Mouse (Mus musculus): ENCODE results near the gene Padi1. TPM values are rescaled to one million over a fixed set of nuclear protein-coding genes. Genes with fewer than 3 reads are reported as not detected.

Gene Padi1
- total RNA-seq, 2 experiments from 2014 or later: not detected

- DNase-seq: no peak
- intact Hi-C loops (cut with DNase I): no loop called here
Observed at GRCm38 (mm10) chr4:140827237-140827636, 18.3 kb downstream of the Padi1 start.

DNA sequence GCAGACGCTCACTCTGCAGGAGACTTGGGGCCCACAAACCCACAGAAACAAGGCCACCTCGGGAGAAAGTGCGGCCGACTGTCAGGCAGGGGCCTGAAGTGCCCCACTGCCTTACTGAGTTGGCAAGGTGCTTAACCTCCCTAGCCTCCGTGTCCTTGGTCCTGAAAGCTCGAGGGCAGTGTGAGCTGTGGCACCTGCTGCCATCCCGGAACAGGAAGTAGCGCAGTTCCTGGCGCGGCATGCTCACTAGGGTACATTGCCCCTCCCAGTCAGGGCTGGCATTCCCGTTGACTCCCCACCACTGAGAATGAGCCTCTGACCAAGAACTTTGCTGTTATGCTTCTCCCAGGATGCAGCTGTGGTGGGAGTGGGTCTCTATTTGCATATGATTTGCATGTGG lies 19.6 kb downstream of the Padi1 start:
- DNase-seq: no peak
- intact Hi-C loops (cut with DNase I): no loop called here

GRCm38 (mm10) chr4:140821988-140822387 lies 23.6 kb downstream of the Padi1 start:
- peak; percentile 29 to 57 for DNase-seq
- intact Hi-C loops (cut with DNase I): loop anchor here (2.0 kb wide), 1 partner anchor 81 kb away; no protein-coding TSS in a partner anchor

DNA sequence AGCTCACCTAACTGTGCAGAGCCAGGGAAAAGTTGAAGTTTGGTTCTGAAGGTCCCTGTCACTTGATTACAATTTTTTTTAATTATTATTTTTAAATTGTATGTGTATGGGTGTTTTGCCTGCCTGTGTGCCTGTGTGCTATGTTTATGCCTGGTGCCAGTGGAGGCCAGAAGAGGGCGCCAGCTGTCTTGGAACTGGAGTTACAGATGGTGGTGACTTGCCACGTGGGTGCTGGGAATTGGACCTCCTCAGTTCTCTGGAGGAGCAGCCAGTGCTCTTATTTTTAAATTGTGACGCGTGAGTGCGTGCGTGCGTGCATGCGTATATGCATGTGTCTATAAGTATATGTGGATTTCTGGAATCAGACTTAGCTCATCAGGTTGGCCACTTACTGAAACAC lies 28.2 kb downstream of the Padi1 start:
- no peak for DNase-seq
- intact Hi-C loops (cut with DNase I): no loop called here

GRCm38 (mm10) chr4:140815996-140816917 lies 29.3 kb downstream of the Padi1 start:
- peak; percentile 15 to 31 for DNase-seq
- intact Hi-C loops (cut with DNase I): no loop called here

- intact Hi-C loops (cut with DNase I): no loop called here
- DNase-seq: no peak
Observed at GRCm38 (mm10) chr4:140815496-140815895, 30.1 kb downstream of the Padi1 start.

- DNase-seq: peak; percentile 26 to 45
- intact Hi-C loops (cut with DNase I): loop anchor here (5.0 kb wide), 1 partner anchor 143 kb away; no protein-coding TSS in a partner anchor
Observed at GRCm38 (mm10) chr4:140814241-140815225, 31.0 kb downstream of the Padi1 start.

DNA sequence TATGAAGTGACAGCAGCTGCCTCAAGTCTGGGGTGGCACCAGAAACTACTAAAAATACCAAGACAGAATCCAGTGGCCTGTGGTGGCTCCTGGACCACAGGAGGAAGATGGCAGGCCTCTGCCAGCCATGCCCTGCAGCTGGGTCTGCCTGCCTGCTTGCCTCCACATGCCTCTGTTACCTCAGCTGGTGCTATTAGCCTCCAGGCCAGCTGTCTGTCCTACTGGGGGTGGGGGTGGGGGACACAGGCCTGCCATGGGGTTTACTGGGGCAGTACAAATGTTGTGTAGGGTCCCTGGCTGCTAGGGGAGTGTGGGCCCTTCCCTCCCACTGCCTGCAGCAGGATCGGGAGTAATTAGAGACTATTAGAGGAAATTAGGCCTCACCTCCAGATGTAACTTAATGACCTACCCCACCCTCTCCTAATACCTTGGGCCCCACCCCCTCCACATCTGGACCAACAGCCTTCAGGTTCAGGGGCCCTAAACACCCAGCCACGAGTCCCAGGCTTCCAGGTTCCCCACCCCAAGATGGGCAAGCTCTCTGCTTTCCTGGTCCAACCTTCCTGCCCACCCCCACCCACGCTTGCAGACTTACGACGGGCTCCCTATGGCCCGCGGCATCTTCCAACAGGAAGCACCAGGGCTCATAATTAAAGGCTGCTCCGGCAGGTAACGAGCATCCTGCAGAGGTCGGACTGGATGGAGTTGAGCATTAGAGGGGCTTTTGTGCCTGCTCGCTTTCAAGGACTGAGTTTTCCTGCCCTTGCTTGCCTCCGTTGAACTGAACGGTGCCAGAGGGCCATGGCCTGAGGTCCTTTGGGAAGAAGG lies 32.0 kb downstream of the Padi1 start:
- intact Hi-C loops (cut with DNase I): loop anchor here (5.0 kb wide), 1 partner anchor 144 kb away; no protein-coding TSS in a partner anchor
- DNase-seq: no peak

DNA sequence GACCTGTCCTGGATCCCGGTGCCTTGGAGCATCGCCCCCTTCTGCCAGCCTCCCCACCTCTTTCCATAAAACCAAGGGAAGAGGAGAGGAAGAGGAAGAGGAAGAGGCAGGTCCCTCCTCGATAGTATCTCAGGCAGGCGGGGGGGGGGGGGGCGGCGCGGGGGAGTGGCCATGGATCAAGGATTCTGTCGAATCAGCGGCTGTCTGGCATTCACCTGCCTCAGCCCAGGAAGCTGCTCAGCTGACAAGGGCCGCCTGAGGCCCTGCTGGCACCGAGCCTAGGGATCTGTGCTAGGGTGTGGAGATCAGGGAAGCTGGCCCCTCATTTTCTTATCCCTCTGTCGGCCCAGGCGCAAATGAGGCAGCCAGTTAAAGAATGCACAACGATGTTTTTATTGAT lies 33.0 kb downstream of the Padi1 start:
- peak; percentile 23 to 43 for DNase-seq

GRCm38 (mm10) chr4:140812191-140812590 lies 33.4 kb downstream of the Padi1 start:
- intact Hi-C loops (cut with DNase I): loop anchor here (5.0 kb wide), 1 partner anchor 145 kb away; no protein-coding TSS in a partner anchor
- DNase-seq: no peak

More for the DNA sequence above, 33.0 kb downstream of the Padi1 start:
- intact Hi-C loops (cut with DNase I): loop anchor here (5.0 kb wide), 1 partner anchor 145 kb away; no protein-coding TSS in a partner anchor

DNA sequence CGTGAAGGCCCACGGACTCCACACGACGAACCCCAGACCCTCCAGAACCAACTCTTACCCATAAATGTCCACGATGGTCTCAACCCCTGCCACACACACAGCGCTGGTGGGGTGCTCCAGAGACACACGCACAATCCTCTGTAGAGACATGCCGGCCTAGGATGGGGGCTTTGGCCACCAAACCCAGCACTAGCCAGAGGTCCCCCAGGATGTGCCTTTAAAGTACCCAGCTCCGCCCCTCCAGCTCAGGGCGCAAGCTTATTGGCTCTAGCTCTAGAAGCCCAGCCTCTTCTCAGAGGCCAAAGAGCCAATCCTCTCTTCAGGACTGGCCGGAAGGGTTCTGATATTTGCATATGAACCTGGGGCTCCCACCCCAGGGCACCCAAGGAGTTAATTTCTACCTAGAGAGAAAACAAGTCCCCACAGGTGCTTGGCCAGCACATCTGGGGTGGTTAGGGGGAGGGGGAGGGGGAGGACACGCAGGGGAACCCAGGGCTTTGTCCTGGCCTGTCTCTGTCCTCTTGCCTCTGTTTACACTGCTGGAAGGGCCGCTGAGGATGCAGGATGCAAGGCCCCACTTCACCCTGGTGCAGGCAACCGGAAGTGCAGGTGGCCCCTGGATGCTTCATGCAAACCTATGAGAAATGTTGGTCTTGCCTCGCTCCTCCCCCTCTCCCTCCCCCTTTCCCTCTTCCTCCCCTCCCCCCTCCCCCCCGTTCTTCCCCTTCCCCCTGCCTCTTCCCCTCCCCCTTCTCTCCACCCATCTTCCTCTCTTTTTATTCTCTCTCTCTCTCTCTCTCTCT lies 34.9 kb downstream of the Padi1 start, which contains the start of gene Padi3:
Gene Padi3 (minus strand): TSS at position 191 of the 803 bp plus-strand sequence.
- intact Hi-C loops (cut with DNase I): loop anchor here (5.0 kb wide), 1 partner anchor 147 kb away; no protein-coding TSS in a partner anchor
- no peak for DNase-seq

GRCm38 (mm10) chr4:140809118-140809517 lies 36.5 kb downstream of the Padi1 start:
- intact Hi-C loops (cut with DNase I): no loop called here
- DNase-seq: peak; percentile 7 to 24

DNA sequence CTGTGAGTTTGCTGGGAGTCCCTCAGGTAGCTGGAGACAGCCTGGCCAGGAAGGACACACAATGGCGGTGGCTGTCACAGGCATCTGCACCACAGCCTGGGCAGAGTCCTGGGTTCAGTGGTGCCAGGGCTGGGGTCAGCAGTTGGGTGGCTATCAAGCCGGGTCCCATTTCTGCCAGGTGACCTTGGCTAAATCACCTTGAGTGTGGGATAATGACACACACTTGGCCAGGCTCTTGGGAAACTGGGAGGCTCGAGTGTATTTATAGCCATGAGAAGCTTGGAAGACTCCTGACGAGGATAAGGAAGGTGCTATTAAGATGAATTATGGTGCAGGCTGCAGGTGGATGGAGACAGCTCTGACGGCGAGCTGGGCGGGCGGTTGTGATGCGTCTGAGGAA lies 41.0 kb downstream of the Padi1 start:
- DNase-seq: no peak
- intact Hi-C loops (cut with DNase I): no loop called here

- DNase-seq: no peak
- intact Hi-C loops (cut with DNase I): no loop called here
Observed at GRCm38 (mm10) chr4:140801364-140801763, 44.2 kb downstream of the Padi1 start.

DNA sequence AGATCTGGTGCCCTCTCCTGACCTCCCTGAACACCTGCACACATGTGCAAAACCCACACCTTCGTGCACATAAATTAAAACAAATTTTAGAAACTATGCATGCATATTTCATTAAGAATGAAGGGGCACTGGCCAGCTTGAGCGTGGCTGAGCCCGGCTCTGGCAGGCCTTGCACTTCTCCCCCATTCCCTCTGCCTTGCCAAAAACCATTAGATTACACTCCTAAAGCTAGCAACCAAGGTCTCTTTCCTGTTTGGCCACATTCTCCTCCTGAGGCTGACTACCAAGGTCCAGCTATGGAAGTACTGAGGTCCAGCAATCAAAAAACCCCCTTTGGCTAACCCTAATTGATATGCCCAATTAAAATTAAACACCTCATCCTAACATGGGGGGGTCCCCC lies 48.8 kb downstream of the Padi1 start:
- DNase-seq: no peak
- intact Hi-C loops (cut with DNase I): no loop called here

GRCm38 (mm10) chr4:140794678-140795077 lies 50.9 kb downstream of the Padi1 start:
- intact Hi-C loops (cut with DNase I): no loop called here
- DNase-seq: no peak

DNA sequence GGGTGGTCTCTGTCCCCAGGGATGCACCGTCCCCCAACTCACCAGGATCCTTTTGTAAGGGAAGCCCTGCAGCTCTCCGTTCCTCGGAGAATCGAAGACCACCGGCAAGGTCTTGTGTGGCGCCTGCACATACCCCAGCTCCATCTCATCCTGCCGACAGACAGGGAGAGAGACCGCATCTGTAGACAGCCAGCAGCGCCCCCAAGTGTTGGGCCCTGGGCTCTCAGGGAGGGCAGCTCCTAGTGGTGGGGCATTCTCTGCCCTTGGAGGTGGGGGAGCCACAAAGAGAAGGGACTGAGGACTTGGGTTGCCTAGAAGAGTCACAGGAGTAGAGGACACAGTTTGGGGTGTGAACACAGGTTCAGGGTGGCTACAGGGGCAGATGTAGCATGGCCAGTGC lies 51.8 kb downstream of the Padi1 start:
- no peak for DNase-seq
- intact Hi-C loops (cut with DNase I): no loop called here

DNA sequence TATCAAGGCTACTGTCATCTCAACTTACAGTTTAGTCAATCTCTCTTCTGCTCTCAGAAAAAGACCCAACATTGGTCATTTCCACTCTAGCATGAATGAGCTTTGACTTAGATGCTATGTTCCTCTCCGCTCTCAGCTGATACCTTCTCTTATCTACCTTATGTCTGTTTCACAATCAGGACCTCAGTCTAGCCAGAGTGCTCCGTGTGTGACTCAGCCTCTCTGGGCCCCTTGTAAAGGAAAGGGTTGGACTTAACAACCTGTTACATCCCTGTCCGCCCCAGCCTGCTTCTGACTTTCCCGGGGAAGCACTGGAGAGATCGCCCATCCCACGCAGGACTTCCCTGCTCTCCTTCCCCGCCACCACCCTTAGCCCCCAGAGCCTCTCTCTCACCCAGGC lies 53.0 kb downstream of the Padi1 start:
- intact Hi-C loops (cut with DNase I): no loop called here
- no peak for DNase-seq

- no peak for DNase-seq
Observed at GRCm38 (mm10) chr4:140791071-140791470, 54.5 kb downstream of the Padi1 start.

More at GRCm38 (mm10) chr4:140791071-140791470, 54.5 kb downstream of the Padi1 start:
- intact Hi-C loops (cut with DNase I): no loop called here

All from heart, postnatal 14 days (tissue).